Mouse (Mus musculus): Measurements from ENCODE around the gene Phc3. TPM values are rescaled to one million over a fixed set of nuclear protein-coding genes. Genes with fewer than 3 reads are reported as not detected.

Gene Phc3
- total RNA-seq, 1 experiment from 2014 or later = 21.1 TPM

GRCm38 (mm10) chr3:30981616-30982380, 12.6 kb upstream of the Phc3 start:
- ATAC-seq (replicated peaks; ENCODE audit: low read depth, poor library complexity, severe bottlenecking) = no peak

GRCm38 (mm10) chr3:30976991-30977603, 7.9 kb upstream of the Phc3 start:
- no peak for ATAC-seq (replicated peaks; ENCODE audit: low read depth, poor library complexity, severe bottlenecking)

- peak; percentile 96 for ATAC-seq (replicated peaks; ENCODE audit: low read depth, poor library complexity, severe bottlenecking)
These were observed 6.0 kb upstream of the Phc3 start for GRCm38 (mm10) chr3:30975102-30975754.

- peak; percentile 52 for ATAC-seq (replicated peaks; ENCODE audit: low read depth, poor library complexity, severe bottlenecking)
These were observed 603 bp downstream of the Phc3 start for GRCm38 (mm10) chr3:30968531-30969092.

- ATAC-seq (replicated peaks; ENCODE audit: low read depth, poor library complexity, severe bottlenecking) = no peak
These were observed 3.6 kb downstream of the Phc3 start for GRCm38 (mm10) chr3:30965644-30966043.

- no peak for ATAC-seq (replicated peaks; ENCODE audit: low read depth, poor library complexity, severe bottlenecking)
These were observed 5.0 kb downstream of the Phc3 start for GRCm38 (mm10) chr3:30964216-30964615.

- no peak for ATAC-seq (replicated peaks; ENCODE audit: low read depth, poor library complexity, severe bottlenecking)
These were observed 6.1 kb downstream of the Phc3 start for GRCm38 (mm10) chr3:30963100-30963499.

- no peak for ATAC-seq (replicated peaks; ENCODE audit: low read depth, poor library complexity, severe bottlenecking)
These were observed 9.1 kb downstream of the Phc3 start for GRCm38 (mm10) chr3:30959868-30960831.

- no peak for ATAC-seq (replicated peaks; ENCODE audit: low read depth, poor library complexity, severe bottlenecking)
These were observed 10.5 kb downstream of the Phc3 start for GRCm38 (mm10) chr3:30958709-30959108.

GRCm38 (mm10) chr3:30956327-30956726, 12.9 kb downstream of the Phc3 start:
- ATAC-seq (replicated peaks; ENCODE audit: low read depth, poor library complexity, severe bottlenecking) = 0 out of 2 replicates have a peak, but pooled peaks have one; percentile 32

- ATAC-seq (replicated peaks; ENCODE audit: low read depth, poor library complexity, severe bottlenecking) = 0 out of 2 replicates have a peak, but pooled peaks have one; percentile 25
These were observed 16.7 kb downstream of the Phc3 start for GRCm38 (mm10) chr3:30952273-30953070.

GRCm38 (mm10) chr3:30951652-30952051, 17.6 kb downstream of the Phc3 start:
- ATAC-seq (replicated peaks; ENCODE audit: low read depth, poor library complexity, severe bottlenecking) = no peak

GRCm38 (mm10) chr3:30934384-30934783, 34.8 kb downstream of the Phc3 start:
- ATAC-seq (replicated peaks; ENCODE audit: low read depth, poor library complexity, severe bottlenecking) = no peak

GRCm38 (mm10) chr3:30929828-30930227, 39.4 kb downstream of the Phc3 start:
- ATAC-seq (replicated peaks; ENCODE audit: low read depth, poor library complexity, severe bottlenecking) = no peak

- no peak for ATAC-seq (replicated peaks; ENCODE audit: low read depth, poor library complexity, severe bottlenecking)
These were observed 41.6 kb downstream of the Phc3 start for GRCm38 (mm10) chr3:30927664-30928063.

- ATAC-seq (replicated peaks; ENCODE audit: low read depth, poor library complexity, severe bottlenecking) = no peak
These were observed 52.1 kb downstream of the Phc3 start for GRCm38 (mm10) chr3:30917160-30917559.

GRCm38 (mm10) chr3:30904658-30905057, 64.6 kb downstream of the Phc3 start:
- 0 out of 2 replicates have a peak, but pooled peaks have one; percentile 18 for ATAC-seq (replicated peaks; ENCODE audit: low read depth, poor library complexity, severe bottlenecking)

GRCm38 (mm10) chr3:30899407-30899806, 69.8 kb downstream of the Phc3 start:
- ATAC-seq (replicated peaks; ENCODE audit: low read depth, poor library complexity, severe bottlenecking) = no peak

- no peak for ATAC-seq (replicated peaks; ENCODE audit: low read depth, poor library complexity, severe bottlenecking)
These were observed 72.5 kb downstream of the Phc3 start for GRCm38 (mm10) chr3:30896721-30897120.
